Mouse (Mus musculus) lung, embryonic 15.5 days (tissue): ENCODE results near the gene Ldlrad3. TPM values are rescaled to one million over a fixed set of nuclear protein-coding genes. Genes with fewer than 3 reads are reported as not detected.

Experiments used
- ATAC-seq: fragments of 200-750 bp; cut with Nextera tagmentation; 2 replicates; pipeline ENCODE4 v1.8.0; 2017; ENCODE audit warnings: moderate number of reproducible peaks, borderline replicate concordance; ENCODE audit not compliant: low FRiP score, low TSS enrichment; ENCODE audit errors: extremely low read depth
- H3K27ac ChIP-seq: fragments of 300-500 bp; sonication (generic); 2 replicates; pipeline ENCODE4 v1.5.1; 2015; ENCODE audit warnings: moderate library complexity, mild to moderate bottlenecking, inconsistent platforms
- H3K27me3 ChIP-seq: fragments of 300-500 bp; sonication (generic); 2 replicates; pipeline ENCODE4 v1.6.1; 2015; ENCODE audit warnings: inconsistent platforms
- H3K36me3 ChIP-seq: fragments of 300-500 bp; sonication (generic); 2 replicates; pipeline ENCODE4 v1.6.1; 2015; ENCODE audit warnings: inconsistent platforms
- H3K4me1 ChIP-seq: fragments of 300-500 bp; sonication (generic); 2 replicates; pipeline ENCODE4 v1.6.1; 2015; ENCODE audit warnings: inconsistent platforms
- H3K4me2 ChIP-seq: fragments of 300-500 bp; sonication (generic); 2 replicates; pipeline ENCODE4 v1.6.1; 2015; ENCODE audit warnings: inconsistent platforms, mild to moderate bottlenecking, moderate library complexity
- H3K4me3 ChIP-seq: fragments of 300-500 bp; sonication (generic); 2 replicates; pipeline ENCODE4 v1.5.1; 2015; ENCODE audit warnings: mild to moderate bottlenecking, inconsistent platforms
- H3K9ac ChIP-seq: fragments of 300-500 bp; sonication (generic); 2 replicates; pipeline ENCODE4 v1.6.1; 2015; ENCODE audit warnings: inconsistent platforms
- H3K9me3 ChIP-seq: fragments of 300-500 bp; sonication (generic); 2 replicates; pipeline ENCODE4 v1.6.1; 2016; ENCODE audit warnings: inconsistent platforms
- WGBS: fragments of 180-500 bp; shearing (Covaris S2); methylation state at CpG from one replicate; pipeline ENCODE4 v1.1.7; 2015; 5-methylcytosine and 5-hydroxymethylcytosine counted together
- polyA plus RNA-seq: library from polyadenylated mRNA; unstranded; fragments of >200 nt; fragmentation: Nextera tagmentation; extraction: Ambion mirVana; gene quantifications from 2 replicates; pipeline ENCODE4 v1.2.1, GENCODE M21; 2015

Gene Ldlrad3
- polyA plus RNA-seq, 1 experiment from 2014 or later: 48.5 TPM

DNA sequence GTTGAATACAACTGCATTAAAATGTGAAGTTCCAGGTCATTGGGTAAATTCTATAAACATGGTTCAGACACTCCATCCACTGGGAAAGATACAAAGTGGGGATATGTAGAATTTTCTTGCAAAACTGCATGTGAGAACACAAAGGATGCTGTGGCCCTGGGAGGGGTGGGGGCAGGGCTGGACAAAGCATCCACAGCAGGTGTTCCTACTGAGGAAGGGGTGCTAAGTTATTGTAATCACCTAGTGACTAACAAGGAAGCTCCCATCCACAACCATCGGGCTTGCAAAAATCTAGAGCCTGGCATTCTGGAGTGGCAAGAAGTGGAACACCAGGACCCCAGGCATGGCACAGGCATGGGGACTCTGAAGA, 64.1 kb downstream of the Ldlrad3 start:
- Histone ChIP-seq H3K4me1 (peaks cover 60% of the 10 kb centered on the region), H3K27me3 (no peaks in the 10 kb centered on the region), H3K9me3 (no peaks in the 10 kb centered on the region), H3K9ac (no peak overlapping the region), H3K36me3 (no peaks in the 10 kb centered on the region), H3K4me2 (no peak overlapping the region), H3K27ac (no peak overlapping the region), H3K4me3 (no peak overlapping the region)
- 67% methylated on average over 1 of the region's 1 CpGs for WGBS
- no peak for ATAC-seq

DNA sequence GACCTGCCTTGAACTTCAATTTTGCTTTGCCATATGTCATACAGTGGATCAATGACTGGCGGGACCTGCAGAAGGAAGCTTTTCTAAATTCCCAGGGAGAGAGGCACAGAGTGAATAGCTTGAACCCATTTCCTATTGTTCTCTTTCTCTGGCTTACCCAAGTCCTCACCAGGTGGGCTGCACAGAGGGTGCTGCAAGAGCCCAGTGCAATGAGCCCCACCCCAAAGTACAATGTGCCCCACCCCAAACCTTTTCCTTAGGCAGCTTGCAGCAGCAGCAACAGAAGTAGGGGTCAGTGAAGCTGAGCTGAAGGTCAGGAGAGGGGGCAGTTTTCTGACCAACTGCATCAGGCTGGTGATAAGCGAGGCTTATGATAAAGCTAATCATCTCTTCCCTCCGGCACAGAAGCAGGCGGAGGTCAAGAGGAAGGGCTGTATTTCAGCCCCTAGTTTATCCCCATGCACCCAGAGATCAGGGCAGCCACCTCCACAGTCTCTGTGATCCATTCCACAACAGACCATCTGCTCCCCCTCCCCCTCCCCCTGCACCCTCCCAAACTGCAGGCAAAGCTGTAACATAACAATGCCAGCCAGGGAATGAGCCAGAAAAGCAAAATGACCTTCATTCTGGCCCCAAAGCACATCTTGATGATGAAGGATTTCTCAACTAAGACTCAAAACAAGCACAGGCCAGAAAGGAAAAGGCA, 64.6 kb downstream of the Ldlrad3 start:
- H3K9ac ChIP-seq: no peak overlapping the region
- H3K9me3 ChIP-seq: no peaks in the 10 kb centered on the region
- H3K36me3 ChIP-seq: no peaks in the 10 kb centered on the region
- H3K4me1 ChIP-seq: peaks cover 60% of the 10 kb centered on the region
- H3K27me3 ChIP-seq: no peaks in the 10 kb centered on the region
- no peak overlapping the region for H3K4me2 ChIP-seq
- WGBS: 69% methylated on average over 4 of the region's 4 CpGs
- H3K4me3 ChIP-seq: no peak overlapping the region
- no peak overlapping the region for H3K27ac ChIP-seq
- ATAC-seq: no peak

DNA sequence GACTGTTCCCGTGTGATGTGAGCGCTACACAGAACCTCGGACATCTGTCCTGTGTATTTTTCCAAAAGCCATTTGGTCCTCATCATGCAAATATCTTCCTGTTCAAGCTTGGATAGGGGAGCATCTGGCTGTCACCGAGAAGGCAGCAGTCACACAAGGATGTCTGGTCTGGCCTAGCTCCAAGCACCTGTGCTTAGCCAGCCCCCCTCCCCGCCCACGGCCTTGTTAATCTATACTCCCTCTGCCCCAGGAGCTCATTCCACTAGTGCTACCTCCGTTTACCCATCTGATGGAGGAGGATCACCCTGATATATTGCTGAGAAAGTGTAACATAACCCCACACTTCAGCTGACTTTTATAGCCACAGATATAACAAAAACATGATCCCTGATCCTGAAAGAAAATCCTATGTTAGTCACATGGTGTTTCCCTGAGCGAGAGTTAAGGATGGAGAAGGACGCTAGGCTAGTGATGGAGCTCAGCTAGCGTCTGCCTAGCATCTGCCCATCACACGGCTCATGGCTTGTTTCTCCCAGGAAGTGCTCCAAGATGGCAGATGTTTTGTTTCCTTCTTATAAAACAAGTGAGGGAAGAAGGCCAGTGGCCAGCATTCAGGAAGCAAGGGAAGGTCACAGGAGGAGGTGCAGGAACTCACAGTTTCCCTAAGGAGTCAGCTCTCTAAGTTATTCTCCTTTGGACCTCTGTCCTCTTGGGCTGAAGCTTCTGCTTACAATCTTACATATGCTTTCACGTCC, 66.3 kb downstream of the Ldlrad3 start:
- ATAC-seq: no peak
- H3K27ac ChIP-seq: no peak overlapping the region
- peaks cover 61% of the 10 kb centered on the region for H3K4me1 ChIP-seq
- no peak overlapping the region for H3K4me2 ChIP-seq
- no peaks in the 10 kb centered on the region for H3K27me3 ChIP-seq
- WGBS: 55% methylated on average over 12 of the region's 12 CpGs
- no peaks in the 10 kb centered on the region for H3K36me3 ChIP-seq
- no peaks in the 10 kb centered on the region for H3K9me3 ChIP-seq
- H3K9ac ChIP-seq: no peak overlapping the region
- H3K4me3 ChIP-seq: no peak overlapping the region

DNA sequence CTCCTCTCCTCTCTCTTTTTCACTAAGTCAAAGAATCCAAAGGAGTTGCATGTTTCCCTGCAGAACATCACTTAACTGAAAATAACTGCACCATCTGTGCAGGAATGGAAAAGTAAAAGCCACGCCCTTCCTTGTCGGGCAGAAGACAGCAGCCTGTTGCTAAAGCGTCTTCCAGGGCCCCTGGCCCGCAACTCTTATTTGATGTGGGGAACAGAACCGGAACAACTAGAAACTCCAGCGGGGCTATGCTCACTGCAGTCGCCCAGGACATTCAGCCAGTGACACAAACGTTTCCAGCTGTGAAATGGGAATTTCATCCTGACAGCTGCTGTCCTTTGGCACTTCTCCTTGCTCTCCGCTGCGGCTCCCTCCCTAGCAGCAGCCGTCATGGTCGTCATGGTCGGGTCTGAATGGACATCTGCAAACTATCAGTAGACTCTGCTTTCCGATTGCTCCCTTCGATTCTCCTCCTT, 67.2 kb downstream of the Ldlrad3 start:
- Histone ChIP-seq H3K4me3 (no peak overlapping the region), H3K9ac (no peak overlapping the region), H3K36me3 (no peaks in the 10 kb centered on the region), H3K4me2 (no peak overlapping the region), H3K9me3 (no peaks in the 10 kb centered on the region), H3K27me3 (no peaks in the 10 kb centered on the region), H3K4me1 (peaks cover 61% of the 10 kb centered on the region), H3K27ac (no peak overlapping the region)
- ATAC-seq: no peak
- 39% methylated on average over 15 of the region's 15 CpGs for WGBS

DNA sequence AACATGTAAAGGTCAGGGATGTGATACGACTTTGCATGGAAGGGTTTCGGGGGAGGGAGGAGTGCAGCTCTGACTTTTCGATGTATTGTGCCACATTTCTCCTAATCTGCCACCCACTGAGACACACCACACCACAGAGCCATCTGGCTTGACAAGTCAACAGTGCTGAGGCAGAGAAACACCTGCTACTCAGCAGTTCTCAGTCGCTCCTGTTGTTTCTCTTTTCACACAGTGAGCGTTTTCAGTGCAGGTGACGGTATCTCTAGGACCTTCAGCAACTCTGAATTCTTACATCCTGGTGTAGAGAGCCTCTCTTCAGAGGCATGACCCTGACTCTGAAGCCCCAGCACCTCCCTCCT, 68.8 kb downstream of the Ldlrad3 start:
- H3K27me3 ChIP-seq: no peaks in the 10 kb centered on the region
- H3K4me2 ChIP-seq: no peak overlapping the region
- H3K36me3 ChIP-seq: no peaks in the 10 kb centered on the region
- peak overlapping the region; percentile 59 for H3K27ac ChIP-seq
- 38% methylated on average over 6 of the region's 6 CpGs for WGBS
- peaks cover 72% of the 10 kb centered on the region for H3K4me1 ChIP-seq
- ATAC-seq: no peak
- H3K4me3 ChIP-seq: no peak overlapping the region
- no peak overlapping the region for H3K9ac ChIP-seq
- H3K9me3 ChIP-seq: no peaks in the 10 kb centered on the region

DNA sequence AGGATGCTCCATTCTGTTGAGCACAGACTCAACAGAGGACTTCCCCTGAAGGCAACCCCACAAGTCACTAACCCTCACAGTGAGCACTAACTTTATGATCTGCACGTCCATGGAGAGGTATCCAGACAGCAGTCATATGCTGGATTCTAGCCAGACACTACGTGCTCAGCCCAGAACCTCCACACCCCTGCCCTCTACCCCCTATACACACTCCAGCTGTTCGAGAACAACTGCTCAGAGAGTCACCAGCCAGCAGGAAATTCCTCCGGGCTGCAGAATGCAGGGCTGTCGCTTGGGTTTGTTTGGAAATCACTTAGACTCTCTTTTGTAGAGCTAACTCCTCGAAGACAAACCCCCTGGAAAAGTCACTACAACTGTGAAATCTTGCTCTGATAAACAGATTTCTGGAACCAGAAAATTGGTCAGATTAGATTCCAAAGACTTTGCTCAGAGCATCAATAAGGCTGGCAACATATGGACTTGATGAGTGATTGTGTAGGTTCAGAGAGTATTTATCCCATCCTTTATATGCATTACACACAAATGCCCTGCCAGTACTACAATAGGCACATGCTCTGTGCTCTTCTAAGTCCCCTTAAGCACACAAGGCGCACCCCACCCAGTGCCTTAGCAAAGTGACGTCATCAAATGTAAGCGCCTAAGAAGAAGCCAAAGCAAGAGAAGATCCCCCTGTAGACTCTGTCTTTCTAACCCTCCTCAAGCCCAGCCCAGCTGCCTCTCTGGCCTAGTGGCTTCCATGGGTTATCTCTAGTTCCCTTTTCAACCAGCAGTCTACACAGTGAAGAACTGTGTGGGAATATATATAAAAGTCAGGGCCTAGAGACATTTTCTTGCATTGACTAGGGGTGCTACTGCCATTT, 69.4 kb downstream of the Ldlrad3 start:
- Histone ChIP-seq H3K27me3 (no peaks in the 10 kb centered on the region), H3K36me3 (no peaks in the 10 kb centered on the region), H3K4me3 (no peak overlapping the region), H3K4me2 (no peak overlapping the region), H3K9me3 (no peaks in the 10 kb centered on the region), H3K9ac (no peak overlapping the region), H3K4me1 (peaks cover 68% of the 10 kb centered on the region), H3K27ac (peak overlapping the region; percentile 59)
- peak; percentile 78; the same call in 1 of the 2 replicates for ATAC-seq
- 15% methylated on average over 9 of the region's 9 CpGs for WGBS

DNA sequence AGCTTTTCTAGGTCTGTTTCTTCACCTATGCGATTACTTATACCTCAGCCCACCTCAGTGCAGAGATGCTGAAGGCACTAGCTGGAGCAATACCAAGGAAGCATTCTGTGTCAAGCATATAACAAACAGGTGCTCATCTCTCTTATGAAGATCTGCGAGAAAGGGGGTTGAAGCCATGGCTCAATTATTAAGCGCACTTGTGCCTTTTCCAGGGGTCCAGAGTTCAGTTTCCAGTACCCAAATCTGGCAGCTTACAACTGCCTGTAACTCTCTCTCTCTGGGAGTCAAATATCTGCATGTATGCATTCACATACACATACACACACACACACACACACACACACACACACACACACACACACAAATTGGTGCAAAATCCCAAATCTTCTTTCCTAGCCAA, 72.4 kb downstream of the Ldlrad3 start:
- H3K36me3 ChIP-seq: peaks cover 7% of the 10 kb centered on the region; the same call in 1 of the 2 replicates
- H3K4me3 ChIP-seq: no peak overlapping the region
- WGBS: 88% methylated on average over 3 of the region's 3 CpGs
- no peaks in the 10 kb centered on the region for H3K9me3 ChIP-seq
- ATAC-seq: no peak
- H3K4me2 ChIP-seq: no peak overlapping the region
- H3K27ac ChIP-seq: 0 out of 2 replicates have a peak overlapping the region, but pooled peaks have one; percentile 26
- H3K4me1 ChIP-seq: peaks cover 43% of the 10 kb centered on the region
- no peak overlapping the region for H3K9ac ChIP-seq
- H3K27me3 ChIP-seq: no peaks in the 10 kb centered on the region

DNA sequence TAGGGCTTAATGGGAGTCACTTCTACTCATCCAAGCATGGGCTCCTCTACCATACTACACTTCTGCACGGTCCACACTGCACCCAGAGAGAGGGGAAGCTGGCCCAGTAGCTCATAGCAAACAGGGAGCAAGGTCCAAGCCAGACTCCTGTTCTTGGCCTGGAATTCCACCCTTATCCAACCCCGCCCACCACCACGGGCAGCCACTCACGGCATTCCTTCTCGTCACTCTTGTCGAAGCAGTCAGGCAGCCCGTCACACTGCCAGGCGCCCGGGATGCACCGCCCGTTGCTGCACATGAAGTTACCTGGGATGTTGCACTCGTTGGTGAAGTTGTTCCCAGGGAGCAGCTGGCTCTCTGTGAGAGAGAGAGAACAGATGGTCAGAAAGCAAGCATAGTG, 72.9 kb downstream of the Ldlrad3 start:
- WGBS: 47% methylated on average over 12 of the region's 12 CpGs
- ATAC-seq: 0 out of 2 replicates have a peak, but pooled peaks have one; percentile 21
- no peak overlapping the region for H3K4me2 ChIP-seq
- no peak overlapping the region for H3K4me3 ChIP-seq
- H3K27me3 ChIP-seq: no peaks in the 10 kb centered on the region
- 0 out of 2 replicates have a peak overlapping the region, but pooled peaks have one; percentile 26 for H3K27ac ChIP-seq
- no peaks in the 10 kb centered on the region for H3K9me3 ChIP-seq
- peaks cover 41% of the 10 kb centered on the region for H3K4me1 ChIP-seq
- H3K36me3 ChIP-seq: peaks cover 7% of the 10 kb centered on the region; the same call in 1 of the 2 replicates
- H3K9ac ChIP-seq: no peak overlapping the region

DNA sequence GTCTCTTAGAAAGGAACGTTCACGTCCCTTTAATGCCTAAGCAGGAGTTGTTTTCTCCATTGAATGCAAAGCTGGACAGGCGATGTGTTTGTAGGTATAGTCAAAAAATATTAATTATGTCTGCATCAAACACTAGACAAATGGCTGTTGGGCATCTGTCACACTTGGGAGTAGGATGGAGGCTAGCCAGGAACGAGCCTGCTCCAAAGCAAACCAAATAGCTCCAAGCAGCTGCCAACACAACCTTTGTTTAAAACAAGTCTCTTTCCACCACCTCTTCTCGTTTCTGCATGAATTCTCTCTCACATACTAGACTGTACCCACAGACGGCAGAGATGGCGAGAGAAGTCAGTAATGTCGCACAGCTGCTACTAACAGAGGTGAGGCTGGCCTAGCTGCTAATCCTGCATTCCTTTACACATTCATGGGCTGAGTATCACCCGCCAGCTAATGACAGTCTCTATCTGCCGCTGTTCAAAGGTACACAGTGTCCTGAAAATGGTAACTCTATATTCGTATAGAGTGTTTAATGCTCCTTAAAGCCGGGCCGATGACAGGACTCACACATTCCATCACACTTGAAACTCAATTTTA, 74.2 kb downstream of the Ldlrad3 start:
- H3K27ac ChIP-seq: no peak overlapping the region
- H3K4me2 ChIP-seq: no peak overlapping the region
- no peak overlapping the region for H3K9ac ChIP-seq
- H3K4me3 ChIP-seq: no peak overlapping the region
- no peaks in the 10 kb centered on the region for H3K27me3 ChIP-seq
- no peaks in the 10 kb centered on the region for H3K9me3 ChIP-seq
- peaks cover 7% of the 10 kb centered on the region; the same call in 1 of the 2 replicates for H3K36me3 ChIP-seq
- no peak for ATAC-seq
- WGBS: 54% methylated on average over 13 of the region's 13 CpGs
- peaks cover 34% of the 10 kb centered on the region for H3K4me1 ChIP-seq

DNA sequence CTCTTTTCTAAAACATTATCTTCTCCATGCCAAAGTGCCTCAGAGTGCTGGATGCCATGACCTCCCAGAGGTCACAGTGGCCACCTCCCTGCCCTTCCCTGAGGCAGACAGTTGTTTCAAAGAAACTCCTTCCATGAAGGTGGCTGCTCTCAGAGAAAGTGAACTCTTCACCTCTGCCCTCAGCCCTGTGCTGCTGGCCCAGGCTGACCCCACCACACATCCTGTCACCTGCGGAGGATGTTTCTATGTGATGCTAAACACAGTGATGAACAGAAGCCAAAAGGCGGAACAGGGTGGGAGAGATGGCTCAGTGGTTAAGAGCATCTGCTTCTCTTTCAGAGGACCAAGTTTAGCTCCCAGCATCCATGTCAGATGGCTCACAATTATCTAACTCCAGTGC, 75.9 kb downstream of the Ldlrad3 start:
- Histone ChIP-seq H3K27ac (no peak overlapping the region; the same call in 1 of the 2 replicates), H3K36me3 (peaks cover 9% of the 10 kb centered on the region; the same call in 1 of the 2 replicates), H3K9me3 (no peaks in the 10 kb centered on the region), H3K4me2 (no peak overlapping the region), H3K27me3 (no peaks in the 10 kb centered on the region), H3K9ac (no peak overlapping the region), H3K4me3 (no peak overlapping the region), H3K4me1 (peaks cover 28% of the 10 kb centered on the region)
- no peak for ATAC-seq
- 90% methylated on average over 2 of the region's 2 CpGs for WGBS

DNA sequence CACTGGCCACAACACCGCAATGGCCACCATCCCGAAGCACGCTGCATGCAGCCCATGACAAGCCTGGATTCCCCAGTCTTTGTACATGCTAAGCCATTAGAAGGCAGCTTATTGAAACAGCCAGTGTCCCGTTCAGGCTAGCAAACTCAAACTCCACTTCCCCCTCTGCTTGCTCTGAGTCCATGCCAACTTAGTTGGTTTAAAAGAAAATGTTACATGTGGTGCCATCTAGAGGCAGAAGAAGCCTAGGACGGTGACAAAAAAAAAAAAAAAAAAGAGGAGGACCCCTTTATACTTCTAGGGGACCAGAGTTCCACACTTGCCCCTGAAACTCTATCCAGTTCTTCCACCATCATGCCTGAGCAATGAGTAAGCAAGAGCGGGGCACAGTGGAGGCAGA, 78.9 kb downstream of the Ldlrad3 start:
- no peak overlapping the region for H3K9ac ChIP-seq
- H3K4me1 ChIP-seq: peaks cover 14% of the 10 kb centered on the region
- peaks cover 9% of the 10 kb centered on the region; the same call in 1 of the 2 replicates for H3K36me3 ChIP-seq
- H3K9me3 ChIP-seq: no peaks in the 10 kb centered on the region
- no peaks in the 10 kb centered on the region for H3K27me3 ChIP-seq
- H3K4me2 ChIP-seq: no peak overlapping the region
- WGBS: 58% methylated on average over 6 of the region's 6 CpGs
- ATAC-seq: 0 out of 2 replicates have a peak, but pooled peaks have one; percentile 33
- H3K27ac ChIP-seq: peak overlapping the region; percentile 22
- H3K4me3 ChIP-seq: no peak overlapping the region
